Mouse (Mus musculus): ENCODE measurements around the gene Olfr449. TPM values are rescaled to one million over a fixed set of nuclear protein-coding genes. Genes with fewer than 3 reads are reported as not detected.

Olfr449 gene
- polyA plus RNA-seq, 1 experiment: not detected

DNA sequence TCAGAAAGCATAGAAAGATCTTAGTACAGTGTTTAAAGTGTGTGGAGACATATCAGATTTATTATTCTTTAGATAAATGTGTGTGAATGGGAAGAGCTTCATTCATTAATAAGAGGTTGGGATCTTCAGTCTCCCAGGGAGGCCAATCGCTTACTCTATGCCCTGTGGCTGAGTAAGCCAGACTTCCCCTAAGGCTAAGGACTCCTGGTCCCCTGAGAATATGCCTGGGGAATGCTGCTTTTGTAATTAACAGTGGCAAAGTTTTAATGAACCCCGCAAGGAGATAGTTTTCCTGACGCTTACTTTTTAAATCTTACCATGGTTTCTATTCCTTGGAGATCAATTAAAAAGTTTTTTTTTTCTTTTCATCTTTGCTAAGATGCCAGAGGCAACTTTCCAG lies 35.5 kb downstream of the Olfr449 start:
- no peaks in the 10 kb centered on the region for H3K36me3 ChIP-seq (ENCODE audit: control insufficient read depth, insufficient read depth, low read length)
- TF ChIP-seq CTCF (IDR thresholded peaks at IDR 0.05; ENCODE audit: control insufficient read depth, insufficient read depth, insufficient replicate concordance, low read depth, low read length): no peak
- no peak for TF ChIP-seq POLR2A (IDR thresholded peaks at IDR 0.05; ENCODE audit: control insufficient read depth, low read depth, low read length)
- H3K4me3 ChIP-seq (ENCODE audit: control insufficient read depth, low read depth, low read length): no peak overlapping the region
- H3K4me1 ChIP-seq (ENCODE audit: control insufficient read depth, insufficient read depth, low read length): no peaks in the 10 kb centered on the region
- H3K27ac ChIP-seq (ENCODE audit: control insufficient read depth, insufficient read depth, low read depth, low read length): no peak overlapping the region
- no peaks in the 10 kb centered on the region for H3K27me3 ChIP-seq (ENCODE audit: control insufficient read depth, insufficient read depth, low read length)

DNA sequence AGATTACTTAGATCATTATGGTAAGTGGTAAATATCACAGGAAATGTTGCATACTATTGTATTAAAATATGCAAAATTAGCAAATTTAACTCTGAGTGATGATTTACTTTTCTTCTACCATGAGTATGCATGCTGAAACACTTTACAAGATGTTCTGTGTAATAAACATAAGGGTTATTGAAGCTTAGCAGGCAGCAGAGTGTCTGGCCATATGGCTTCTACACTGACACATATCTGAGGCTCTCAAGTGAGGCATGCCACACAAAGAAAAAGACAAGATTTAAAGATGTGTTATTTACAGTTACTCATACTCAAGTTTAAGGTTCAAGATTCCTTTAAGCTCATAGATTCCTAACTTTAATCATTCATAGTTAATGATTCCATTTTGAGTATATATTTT lies 42.1 kb downstream of the Olfr449 start:
- Histone ChIP-seq H3K4me3 (ENCODE audit: control insufficient read depth, low read depth, low read length) (no peak overlapping the region), H3K27ac (ENCODE audit: control insufficient read depth, insufficient read depth, low read depth, low read length) (no peak overlapping the region), H3K4me1 (ENCODE audit: control insufficient read depth, insufficient read depth, low read length) (no peaks in the 10 kb centered on the region), H3K27me3 (ENCODE audit: control insufficient read depth, insufficient read depth, low read length) (no peaks in the 10 kb centered on the region), H3K36me3 (ENCODE audit: control insufficient read depth, insufficient read depth, low read length) (no peaks in the 10 kb centered on the region)
- TF ChIP-seq CTCF (IDR thresholded peaks at IDR 0.05; ENCODE audit: control insufficient read depth, insufficient read depth, insufficient replicate concordance, low read depth, low read length): no peak
- TF ChIP-seq POLR2A (IDR thresholded peaks at IDR 0.05; ENCODE audit: control insufficient read depth, low read depth, low read length): no peak

Other genes starting within 250 kb of the Olfr449 start
- not detected in 2 replicates for gene Tcaf3, start 236.7 kb upstream of the Olfr449 start, polyA plus RNA-seq (2012; rRNA removed)
- gene Tcaf2, start 189.1 kb upstream of the Olfr449 start, polyA plus RNA-seq (2012; rRNA removed): 0.29 and 0.43 TPM in 2 replicates
- 2.2 and 2.6 TPM in 2 replicates for gene Tcaf1, start 124.3 kb upstream of the Olfr449 start, polyA plus RNA-seq (2012; rRNA removed)
- gene Olfr453, start 95.0 kb upstream of the Olfr449 start, polyA plus RNA-seq (2012; rRNA removed): not detected in 2 replicates
- not detected in 2 replicates for gene Olfr38, start 78.0 kb upstream of the Olfr449 start, polyA plus RNA-seq (2012; rRNA removed)
- gene Olfr452, start 49.3 kb upstream of the Olfr449 start, polyA plus RNA-seq (2012; rRNA removed): not detected in 2 replicates
- not detected in 2 replicates for gene Olfr450, start 22.4 kb upstream of the Olfr449 start, polyA plus RNA-seq (2012; rRNA removed)
- not detected in 2 replicates for gene Olfr448, start 56.1 kb downstream of the Olfr449 start, polyA plus RNA-seq (2012; rRNA removed)
- gene Olfr447, start 74.5 kb downstream of the Olfr449 start, polyA plus RNA-seq (2012; rRNA removed): not detected in 2 replicates
- gene Olfr446, start 87.0 kb downstream of the Olfr449 start, polyA plus RNA-seq (2012; rRNA removed): not detected in 2 replicates
- gene Olfr444, start 114.7 kb downstream of the Olfr449 start, polyA plus RNA-seq (2012; rRNA removed): not detected in 2 replicates

Measured in testis, adult 2 months (tissue).